Mouse (Mus musculus) liver, embryonic 14.5 days (tissue): ENCODE data around the gene Map4k2. TPM values are rescaled to one million over a fixed set of nuclear protein-coding genes. Genes with fewer than 3 reads are reported as not detected.
"Not testable (repeated sequence)": the region's sequence is repeated elsewhere in the genome, so short reads cannot be mapped to it uniquely, and the experiment has no call there.

Source experiments
- ATAC-seq: fragments of 200-750 bp; cut with Nextera tagmentation; 2 replicates; pipeline ENCODE4 v1.8.0; 2017; ENCODE audit warnings: moderate number of reproducible peaks, mild to moderate bottlenecking, moderate library complexity; ENCODE audit not compliant: insufficient read depth
- DNase-seq, 3 experiments: peaks; one replicate each; pipeline ENCODE4 v3.0.0-alpha.2; 2012 to 2013; ENCODE audit warnings: low read depth in 3 of 3, low spot score in 3 of 3
- H3K27ac ChIP-seq: fragments of 300-500 bp; sonication (generic); 2 replicates; pipeline ENCODE4 v1.5.1; 2014; ENCODE audit warnings: moderate library complexity, mild to moderate bottlenecking, control low read depth, inconsistent platforms
- H3K27me3 ChIP-seq: fragments of 300-500 bp; sonication (generic); 2 replicates; pipeline ENCODE4 v1.6.1; 2014; ENCODE audit warnings: mild to moderate bottlenecking, low read length, moderate library complexity; ENCODE audit not compliant: control insufficient read depth, insufficient read depth
- H3K36me3 ChIP-seq: fragments of 300-500 bp; sonication (generic); replicated peaks from 2 replicates; pipeline ENCODE4 v1.6.1; 2014; ENCODE audit warnings: low read depth; ENCODE audit not compliant: control insufficient read depth, insufficient read depth
- H3K4me1 ChIP-seq, 2 experiments: fragments of 200-500 bp in 1 of 2; fragments of 300-500 bp in 1 of 2; sonication (generic) in 1 of 2; replicated peaks; 2 replicates each; pipeline ENCODE4 v1.6.1; 2012 to 2014; ENCODE audit warnings: antibody characterized with exemption in 1 of 2, inconsistent platforms in 1 of 2, low read length in 1 of 2; ENCODE audit not compliant: control insufficient read depth in 2 of 2, insufficient read depth in 2 of 2
- H3K4me2 ChIP-seq: fragments of 300-500 bp; sonication (generic); 2 replicates; pipeline ENCODE4 v1.6.1; 2014; ENCODE audit warnings: low read depth, mild to moderate bottlenecking, control low read depth, moderate library complexity
- H3K4me3 ChIP-seq, 2 experiments: fragments of 200-500 bp in 1 of 2; fragments of 300-500 bp in 1 of 2; sonication (generic) in 1 of 2; 2 replicates each; pipeline ENCODE4 v1.5.1; 2012 to 2014; ENCODE audit warnings: low read depth in 2 of 2, low read length in 2 of 2, mild to moderate bottlenecking in 2 of 2, control low read depth in 1 of 2, inconsistent platforms in 1 of 2, moderate library complexity in 1 of 2; ENCODE audit not compliant: insufficient read depth in 1 of 2
- H3K9ac ChIP-seq: fragments of 300-500 bp; sonication (generic); replicated peaks from 2 replicates; pipeline ENCODE4 v1.6.1; 2014; ENCODE audit warnings: mild to moderate bottlenecking, control low read depth, moderate library complexity
- H3K9me3 ChIP-seq: fragments of 300-500 bp; sonication (generic); 2 replicates; pipeline ENCODE4 v1.6.1; 2016; ENCODE audit warnings: low read length, mixed read lengths; ENCODE audit not compliant: control insufficient read depth
- CTCF ChIP-seq: IDR thresholded peaks from 2 replicates; pipeline ENCODE4 v1.5.1; 2016; ENCODE audit warnings: antibody characterized with exemption, low read depth, control low read depth
- EP300 ChIP-seq: IDR thresholded peaks from 2 replicates; pipeline ENCODE4 v1.6.1; 2016; ENCODE audit warnings: antibody characterized with exemption, low read depth
- WGBS: fragments of 180-500 bp; shearing (Covaris S2); extraction: QIAGEN DNeasy Blood & Tissue Kit; methylation state at CpG from one replicate; pipeline ENCODE4 v1.1.7; 2014; ENCODE audit not compliant: insufficient replicate concordance; 5-methylcytosine and 5-hydroxymethylcytosine counted together
- polyA plus RNA-seq, 2 experiments: library from polyadenylated mRNA; depleted of rRNA in 1 of 2; stranded (reverse) in 1 of 2; unstranded in 1 of 2; fragments of >200 nt; fragmentation: Nextera tagmentation in 1 of 2; extraction: Ambion mirVana in 1 of 2; gene quantifications; 2 replicates each; pipeline versions ENCODE4 v1.2.1 to v1.2.3; 2012 to 2014

The Map4k2 gene
- polyA plus RNA-seq, 2 experiments, result 3.0 to 17.6 TPM

DNA sequence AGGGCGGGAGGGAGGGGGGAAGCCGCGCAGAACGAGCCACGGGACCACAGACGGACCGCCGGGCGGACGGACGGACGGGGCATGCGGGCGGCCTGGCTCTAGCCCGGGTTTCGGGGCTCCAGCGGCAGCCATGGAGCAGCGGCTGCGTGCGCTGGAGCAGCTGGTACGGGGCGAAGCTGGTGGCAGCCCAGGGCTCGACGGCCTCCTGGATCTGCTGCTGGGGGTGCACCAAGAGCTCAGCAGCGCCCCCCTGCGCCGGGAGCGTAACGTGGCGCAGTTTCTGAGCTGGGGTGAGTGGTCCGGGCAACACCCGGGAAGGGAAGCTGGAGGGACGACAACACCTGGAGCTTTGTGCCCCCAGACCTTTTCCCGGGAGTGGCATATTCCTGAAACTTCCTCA is 34.3 kb upstream of the Map4k2 start:
- TF ChIP-seq EP300, result no peak
- TF ChIP-seq CTCF, result peak; percentile 90
- Histone ChIP-seq H3K4me2 (peak overlapping the region; percentile 85), H3K4me1 (peaks cover 17 to 44% of the 10 kb centered on the region in 2 experiments), H3K9ac (peak overlapping the region; percentile 75), H3K9me3 (no peaks in the 10 kb centered on the region), H3K27ac (peak overlapping the region; percentile 61; the same call in 1 of the 2 replicates), H3K36me3 (no peaks in the 10 kb centered on the region), H3K4me3 (peak overlapping the region; percentile 70 to 81), H3K27me3 (no peaks in the 10 kb centered on the region)
- peak; percentile 64 for ATAC-seq
- under 1% methylated on average over 34 of the region's 34 CpGs for WGBS
- DNase-seq, result peak; percentile 48 to 74 (median 51)

GRCm38 (mm10) chr19:6307733-6308531 is 33.0 kb upstream of the Map4k2 start:
- no peaks in the 10 kb centered on the region for H3K27me3 ChIP-seq
- no peak overlapping the region; the same call in 1 of the 2 replicates for H3K4me2 ChIP-seq
- no peaks in the 10 kb centered on the region for H3K36me3 ChIP-seq
- no peaks in the 10 kb centered on the region for H3K9me3 ChIP-seq
- ATAC-seq (no peak), DNase-seq (no peak)
- no peak overlapping the region for H3K4me3 ChIP-seq
- no peak overlapping the region for H3K9ac ChIP-seq
- H3K27ac ChIP-seq, result no peak overlapping the region
- 64% methylated on average over 9 of the region's 9 CpGs for WGBS
- TF ChIP-seq EP300, result no peak
- H3K4me1 ChIP-seq, result peaks cover 3 to 31% of the 10 kb centered on the region in 2 experiments

DNA sequence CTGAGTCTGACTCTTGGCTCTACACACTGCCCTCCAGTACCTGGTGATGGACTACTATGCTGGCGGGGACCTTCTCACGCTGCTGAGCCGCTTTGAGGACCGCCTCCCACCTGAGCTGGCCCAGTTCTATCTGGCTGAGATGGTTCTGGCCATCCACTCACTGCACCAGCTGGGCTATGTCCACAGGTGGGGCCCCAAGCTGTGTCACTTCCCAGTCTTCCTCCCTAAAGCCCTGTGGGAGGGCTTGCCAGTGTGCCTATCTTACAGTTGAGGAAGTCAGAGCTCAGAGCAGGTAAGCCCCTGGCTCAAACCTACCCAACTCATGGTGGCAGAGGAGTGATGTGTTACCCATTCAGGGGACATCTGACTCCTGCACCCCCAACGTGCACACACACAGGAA is 30.8 kb upstream of the Map4k2 start:
- Histone ChIP-seq H3K9ac (no peak overlapping the region), H3K4me2 (no peak overlapping the region), H3K4me3 (no peak overlapping the region), H3K27me3 (no peaks in the 10 kb centered on the region), H3K36me3 (no peaks in the 10 kb centered on the region), H3K4me1 (peaks cover 2 to 19% of the 10 kb centered on the region in 2 experiments; a peak in 3 of 4 replicates), H3K9me3 (no peaks in the 10 kb centered on the region), H3K27ac (no peak overlapping the region)
- 73% methylated on average over 5 of the region's 5 CpGs for WGBS
- no peak for ATAC-seq
- no peak for TF ChIP-seq CTCF
- TF ChIP-seq EP300, result no peak
- no peak for DNase-seq

DNA sequence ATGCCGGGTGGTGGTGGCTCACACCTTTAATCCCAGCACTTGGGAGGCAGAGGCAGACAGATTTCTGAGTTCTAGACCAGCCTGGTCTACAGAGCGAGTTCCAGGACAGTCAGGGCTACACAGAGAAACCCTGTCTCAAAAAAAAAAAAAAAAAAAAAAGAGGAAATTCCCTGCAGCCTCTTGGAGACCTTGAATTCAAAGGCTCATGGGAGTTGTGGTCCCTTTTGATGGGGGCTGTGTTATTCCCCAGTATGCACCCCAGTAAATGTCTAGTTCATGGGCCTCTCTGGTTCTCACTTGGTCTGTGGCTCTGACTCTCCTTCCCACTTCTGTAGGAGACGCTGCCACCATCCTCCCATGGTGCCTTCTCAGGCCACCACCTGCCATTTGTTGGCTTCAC is 29.2 kb upstream of the Map4k2 start:
- H3K27me3 ChIP-seq, H3K9me3 ChIP-seq, H3K9ac ChIP-seq, H3K27ac ChIP-seq, ATAC-seq, DNase-seq, H3K36me3 ChIP-seq, H3K4me2 ChIP-seq, H3K4me3 ChIP-seq: not testable (repeated sequence)
- WGBS, result 67% methylated on average over 3 of the region's 3 CpGs
- peaks cover 2 to 13% of the 10 kb centered on the region in 2 experiments; a peak in 3 of 4 replicates for H3K4me1 ChIP-seq

DNA sequence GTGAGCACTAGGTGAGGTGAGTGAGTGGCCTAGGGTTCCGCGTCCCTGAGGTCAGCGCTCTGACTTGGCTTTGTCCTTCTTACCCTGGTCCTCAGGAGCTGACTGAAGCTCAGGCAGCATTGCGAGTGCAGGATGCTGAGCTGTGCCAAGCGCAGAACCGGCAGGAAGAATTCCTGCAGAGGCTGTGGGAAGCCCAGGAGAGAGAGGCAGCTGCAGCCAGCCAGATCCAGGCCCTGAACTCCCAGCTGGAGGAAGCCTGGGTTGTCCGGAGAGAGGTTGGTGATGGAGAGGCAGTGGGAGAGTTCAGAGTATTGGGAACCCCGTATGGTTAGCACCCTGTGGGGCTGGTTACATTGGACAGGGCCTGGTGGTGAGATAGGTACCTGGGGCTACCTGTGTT is 27.1 kb upstream of the Map4k2 start:
- 85% methylated on average over 8 of the region's 8 CpGs for WGBS
- no peak for TF ChIP-seq CTCF
- no peak for TF ChIP-seq EP300
- Histone ChIP-seq H3K4me2 (no peak overlapping the region), H3K9me3 (no peaks in the 10 kb centered on the region), H3K9ac (no peak overlapping the region), H3K4me1 (no peaks in the 10 kb centered on the region), H3K27ac (no peak overlapping the region), H3K36me3 (peaks cover 3% of the 10 kb centered on the region; the same call in 1 of the 2 replicates), H3K27me3 (no peaks in the 10 kb centered on the region), H3K4me3 (no peak overlapping the region)
- DNase-seq (no peak), ATAC-seq (no peak)
